Mouse (Mus musculus) stomach, postnatal 0 days (tissue): ENCODE data around the gene Fto. TPM values are rescaled to one million over a fixed set of nuclear protein-coding genes. Genes with fewer than 3 reads are reported as not detected.

Experiments used
- ATAC-seq: fragments of 200-750 bp; cut with Nextera tagmentation; 2 replicates; pipeline ENCODE4 v1.8.0; 2017; ENCODE audit not compliant: low FRiP score, low TSS enrichment
- DNase-seq: peaks from one replicate; pipeline ENCODE4 v3.0.0-alpha.2; 2016; ENCODE audit warnings: low spot score
- H3K27ac ChIP-seq: fragments of 300-500 bp; sonication (generic); replicated peaks from 2 replicates; pipeline ENCODE4 v1.5.1; 2014; ENCODE audit warnings: mild to moderate bottlenecking, control low read depth
- H3K27me3 ChIP-seq: fragments of 300-500 bp; sonication (generic); 2 replicates; pipeline ENCODE4 v1.6.1; 2014; ENCODE audit warnings: low read length; ENCODE audit not compliant: control insufficient read depth, insufficient read depth
- H3K36me3 ChIP-seq: fragments of 300-500 bp; sonication (generic); 2 replicates; pipeline ENCODE4 v1.6.1; 2014; ENCODE audit warnings: low read length, mixed read lengths; ENCODE audit not compliant: control insufficient read depth, insufficient read depth
- H3K4me1 ChIP-seq: fragments of 300-500 bp; sonication (generic); replicated peaks from 2 replicates; pipeline ENCODE4 v1.6.1; 2014; ENCODE audit warnings: antibody characterized with exemption; ENCODE audit not compliant: control insufficient read depth, insufficient read depth
- H3K4me2 ChIP-seq: fragments of 300-500 bp; sonication (generic); replicated peaks from 2 replicates; pipeline ENCODE4 v1.6.1; 2014; ENCODE audit warnings: low read depth, mild to moderate bottlenecking, control low read depth, moderate library complexity
- H3K4me3 ChIP-seq: fragments of 300-500 bp; sonication (generic); 2 replicates; pipeline ENCODE4 v1.5.1; 2014; ENCODE audit warnings: low read depth, low read length, control low read depth
- H3K9ac ChIP-seq: fragments of 300-500 bp; sonication (generic); 2 replicates; pipeline ENCODE4 v1.6.1; 2014; ENCODE audit warnings: mild to moderate bottlenecking, low read length, control low read depth, mixed read lengths
- H3K9me3 ChIP-seq: fragments of 300-500 bp; sonication (generic); 2 replicates; pipeline ENCODE4 v1.6.1; 2016; ENCODE audit warnings: low read length; ENCODE audit not compliant: control insufficient read depth
- CTCF ChIP-seq: IDR thresholded peaks from 2 replicates; pipeline ENCODE4 v1.5.1; 2016; ENCODE audit warnings: antibody characterized with exemption, low read depth, mild to moderate bottlenecking, moderate library complexity
- EP300 ChIP-seq: optimal IDR thresholded peaks from 2 replicates; pipeline ENCODE3; 2016; ENCODE audit warnings: antibody characterized with exemption
- WGBS: fragments of 180-500 bp; shearing (Covaris S2); extraction: QIAGEN DNeasy Blood & Tissue Kit; methylation state at CpG from one replicate; pipeline ENCODE4 v1.1.7; 2014; 5-methylcytosine and 5-hydroxymethylcytosine counted together
- polyA plus RNA-seq: library from polyadenylated mRNA; unstranded; fragments of >200 nt; fragmentation: Nextera tagmentation; extraction: Ambion mirVana; gene quantifications from 2 replicates; pipeline ENCODE4 v1.2.1, GENCODE M21; 2015

Fto gene
- polyA plus RNA-seq, 1 experiment from 2014 or later: 25.7 TPM

GRCm38 (mm10) chr8:91405099-91405498 lies 91.8 kb downstream of the Fto start:
- Histone ChIP-seq H3K4me2 (no peak overlapping the region), H3K27me3 (no peaks in the 10 kb centered on the region), H3K9ac (no peak overlapping the region), H3K4me1 (no peaks in the 10 kb centered on the region; the same call in 1 of the 2 replicates), H3K9me3 (no peaks in the 10 kb centered on the region), H3K27ac (no peak overlapping the region), H3K36me3 (0 out of 2 replicates have a peak, but pooled peaks cover 2% of the 10 kb centered on the region), H3K4me3 (no peak overlapping the region)
- no peak for ATAC-seq
- no peak for DNase-seq
- 55% methylated on average over 7 of the region's 7 CpGs for WGBS
- TF ChIP-seq CTCF (no peak), EP300 (no peak)

GRCm38 (mm10) chr8:91406624-91407290 lies 93.4 kb downstream of the Fto start:
- TF ChIP-seq EP300: no peak
- ATAC-seq (no peak), DNase-seq (no peak)
- no peaks in the 10 kb centered on the region for H3K9me3 ChIP-seq
- no peaks in the 10 kb centered on the region; the same call in 1 of the 2 replicates for H3K4me1 ChIP-seq
- 60% methylated on average over 14 of the region's 14 CpGs for WGBS
- H3K4me2 ChIP-seq: no peak overlapping the region
- H3K9ac ChIP-seq: no peak overlapping the region
- H3K27ac ChIP-seq: no peak overlapping the region
- no peaks in the 10 kb centered on the region for H3K27me3 ChIP-seq
- H3K4me3 ChIP-seq: no peak overlapping the region
- H3K36me3 ChIP-seq: 0 out of 2 replicates have a peak, but pooled peaks cover 2% of the 10 kb centered on the region

GRCm38 (mm10) chr8:91407880-91408279 lies 94.6 kb downstream of the Fto start:
- Histone ChIP-seq H3K27me3 (no peaks in the 10 kb centered on the region), H3K4me1 (no peaks in the 10 kb centered on the region; the same call in 1 of the 2 replicates), H3K27ac (no peak overlapping the region), H3K4me2 (no peak overlapping the region), H3K9ac (no peak overlapping the region), H3K9me3 (no peaks in the 10 kb centered on the region), H3K36me3 (no peaks in the 10 kb centered on the region), H3K4me3 (no peak overlapping the region)
- DNase-seq (no peak), ATAC-seq (no peak)
- 85% methylated on average over 4 of the region's 4 CpGs for WGBS
- no peak for TF ChIP-seq CTCF
- no peak for TF ChIP-seq EP300

- H3K4me2 ChIP-seq: no peak overlapping the region
- H3K27ac ChIP-seq: no peak overlapping the region
- DNase-seq: no peak
- TF ChIP-seq CTCF (no peak), EP300 (no peak)
- no peak overlapping the region for H3K9ac ChIP-seq
- ATAC-seq: no peak
- no peaks in the 10 kb centered on the region for H3K36me3 ChIP-seq
- H3K27me3 ChIP-seq: no peaks in the 10 kb centered on the region
- no peaks in the 10 kb centered on the region for H3K4me1 ChIP-seq
- H3K9me3 ChIP-seq: no peaks in the 10 kb centered on the region
- 70% methylated on average over 12 of the region's 12 CpGs for WGBS
- H3K4me3 ChIP-seq: no peak overlapping the region
Observed at GRCm38 (mm10) chr8:91410007-91410406, 96.7 kb downstream of the Fto start.

GRCm38 (mm10) chr8:91424491-91425074 lies 111.3 kb downstream of the Fto start:
- no peak overlapping the region for H3K4me2 ChIP-seq
- H3K4me3 ChIP-seq: no peak overlapping the region
- no peak overlapping the region for H3K27ac ChIP-seq
- DNase-seq: no peak
- H3K4me1 ChIP-seq: no peaks in the 10 kb centered on the region
- no peaks in the 10 kb centered on the region for H3K27me3 ChIP-seq
- H3K36me3 ChIP-seq: no peaks in the 10 kb centered on the region
- ATAC-seq: no peak
- TF ChIP-seq EP300 (no peak), CTCF (no peak)
- 61% methylated on average over 5 of the region's 5 CpGs for WGBS
- no peaks in the 10 kb centered on the region for H3K9me3 ChIP-seq
- no peak overlapping the region for H3K9ac ChIP-seq

GRCm38 (mm10) chr8:91425251-91425866 lies 112.0 kb downstream of the Fto start:
- TF ChIP-seq CTCF: no peak
- TF ChIP-seq EP300: no peak
- H3K9me3 ChIP-seq: no peaks in the 10 kb centered on the region
- H3K4me3 ChIP-seq: no peak overlapping the region
- no peak overlapping the region for H3K4me2 ChIP-seq
- H3K27ac ChIP-seq: no peak overlapping the region
- H3K36me3 ChIP-seq: no peaks in the 10 kb centered on the region
- no peaks in the 10 kb centered on the region for H3K27me3 ChIP-seq
- ATAC-seq (peak; percentile 51; the same call in 1 of the 2 replicates), DNase-seq (no peak)
- no peaks in the 10 kb centered on the region for H3K4me1 ChIP-seq
- H3K9ac ChIP-seq: no peak overlapping the region
- 79% methylated on average over 10 of the region's 10 CpGs for WGBS
